Mouse (Mus musculus) gastrocnemius, postnatal 4 days (tissue): ENCODE measurements around the gene Zfp276. TPM values are rescaled to one million over a fixed set of nuclear protein-coding genes. Genes with fewer than 3 reads are reported as not detected.
"Not testable (repeated sequence)": the region's sequence is repeated elsewhere in the genome, so short reads cannot be mapped to it uniquely, and the experiment has no call there.

Experiments
- DNase-seq, 2 experiments: peaks; one replicate each; pipeline ENCODE4 v3.0.0; 2021 to 2022; ENCODE audit warnings: low spot score in 2 of 2, mixed read lengths in 2 of 2
- long read RNA-seq, 2 experiments: library from polyadenylated mRNA; stranded (forward); transcript quantifications; one replicate each; pipeline ENCODE4 v2.0.0; 2021
- total RNA-seq, 2 experiments: library from RNA; stranded (reverse); gene quantifications; 2 replicates each; pipeline ENCODE4 v1.2.3; 2021

Zfp276 gene
- 10 to 100 TPM; 14.9 to 17.5 TPM for total RNA-seq
- long read RNA-seq, experiment 1, partial matches to known transcripts = 2 of 13 reads
- long read RNA-seq, experiment 1, other reads (novel, unspliced or antisense) = 11 of 13 reads
- long read RNA-seq, experiment 2, full-length matches to known transcripts = 2 of 13 reads
- long read RNA-seq, experiment 2, partial matches to known transcripts = 0 of 13 reads
- long read RNA-seq, experiment 2, other reads (novel, unspliced or antisense) = 11 of 13 reads

DNA sequence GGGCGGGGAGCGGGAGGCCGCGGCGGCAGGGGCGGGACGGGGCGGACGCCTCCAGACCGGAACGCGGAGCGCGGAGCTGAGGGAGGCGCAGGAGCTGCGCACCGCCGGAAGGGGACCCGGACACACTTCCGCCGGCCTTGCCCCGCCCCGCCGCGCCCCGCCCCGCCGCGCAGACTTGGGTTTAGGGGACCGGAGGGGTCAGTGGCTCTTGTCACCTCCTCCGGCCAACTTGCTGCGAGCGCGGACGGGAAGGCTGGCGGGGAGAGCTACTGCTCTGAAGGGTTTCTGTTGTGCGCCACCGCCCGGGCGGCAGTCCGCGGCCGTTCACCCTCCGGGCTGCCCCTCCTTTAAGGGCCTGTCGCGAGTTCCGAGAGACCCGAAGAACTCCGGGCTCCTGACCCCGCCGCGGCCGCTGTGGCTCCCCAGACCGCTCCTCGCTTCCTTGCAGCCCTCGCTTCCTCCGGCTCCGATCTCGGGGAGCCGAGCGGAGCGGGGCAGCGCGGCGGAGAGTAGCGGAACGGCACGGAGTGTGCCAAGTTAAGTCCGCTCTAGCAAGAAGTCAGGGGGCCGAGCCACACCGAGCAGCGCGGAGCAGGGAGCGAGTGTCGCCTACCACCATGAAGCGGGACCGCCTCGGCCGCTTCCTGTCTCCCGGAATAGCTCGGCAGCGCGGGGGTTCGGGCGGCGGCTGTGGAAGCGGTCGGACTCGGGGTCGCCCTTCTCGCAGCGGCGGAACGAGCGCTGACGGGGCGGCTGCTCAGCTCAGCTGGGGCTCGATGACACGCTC lies at the start of gene Zfp276, which contains the start of gene Vps9d1:
Gene Zfp276, plus strand, starts transcription at position 97 of the 787 bp plus-strand sequence.
Gene Vps9d1, minus strand, starts transcription at position 250 of the 787 bp plus-strand sequence.
- peak; percentile 84 to 90 for DNase-seq

- DNase-seq = no peak
Observed at GRCm38 (mm10) chr8:123211876-123212275, 42.1 kb upstream of the Zfp276 start.

DNA sequence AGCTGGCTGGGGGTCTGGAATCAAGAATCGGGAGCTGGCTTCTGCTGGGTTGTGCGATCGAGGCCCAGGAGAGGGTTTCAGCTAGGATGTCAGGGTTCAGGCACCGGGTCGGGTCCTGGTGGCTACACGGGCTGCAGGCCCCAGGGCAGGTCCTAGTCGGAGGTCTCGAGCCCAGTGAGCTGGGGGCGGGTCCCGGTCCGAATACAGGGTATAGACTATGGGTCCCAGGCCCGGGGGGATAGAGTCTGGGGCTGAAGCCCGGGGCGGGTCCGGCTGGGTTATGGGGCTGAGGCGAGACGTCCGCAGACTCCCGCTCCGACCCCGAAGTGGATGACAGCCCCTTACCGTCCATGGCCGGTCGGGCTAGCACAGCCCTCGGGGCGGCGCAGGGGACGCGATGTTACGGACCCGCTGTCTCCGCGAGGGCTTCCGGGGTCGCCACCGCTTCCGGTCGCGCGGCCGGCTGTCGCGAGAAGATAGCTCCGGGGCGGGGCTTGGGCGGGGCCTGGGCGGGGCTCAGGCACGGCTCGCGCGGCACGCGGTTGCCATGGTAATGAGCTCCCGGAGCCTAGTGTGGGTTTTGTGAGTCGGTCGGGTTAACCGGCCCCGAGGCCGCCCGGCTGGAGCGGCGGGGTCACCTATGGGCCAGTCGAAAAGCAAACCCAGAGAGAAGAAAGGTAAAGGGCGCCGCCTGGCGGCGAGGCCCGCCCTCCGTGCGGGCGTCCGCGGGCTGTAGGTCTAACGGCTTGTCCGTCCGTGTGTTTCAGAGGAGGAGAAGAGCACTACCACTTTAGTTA lies 41.5 kb upstream of the Zfp276 start, which contains the start of the genes Chmp1a and Spata33:
Gene Chmp1a, minus strand, starts transcription at position 443 of the 797 bp plus-strand sequence.
Gene Spata33, plus strand, starts transcription at position 512 of the 797 bp plus-strand sequence.
- DNase-seq = peak; percentile 78 to 91

DNA sequence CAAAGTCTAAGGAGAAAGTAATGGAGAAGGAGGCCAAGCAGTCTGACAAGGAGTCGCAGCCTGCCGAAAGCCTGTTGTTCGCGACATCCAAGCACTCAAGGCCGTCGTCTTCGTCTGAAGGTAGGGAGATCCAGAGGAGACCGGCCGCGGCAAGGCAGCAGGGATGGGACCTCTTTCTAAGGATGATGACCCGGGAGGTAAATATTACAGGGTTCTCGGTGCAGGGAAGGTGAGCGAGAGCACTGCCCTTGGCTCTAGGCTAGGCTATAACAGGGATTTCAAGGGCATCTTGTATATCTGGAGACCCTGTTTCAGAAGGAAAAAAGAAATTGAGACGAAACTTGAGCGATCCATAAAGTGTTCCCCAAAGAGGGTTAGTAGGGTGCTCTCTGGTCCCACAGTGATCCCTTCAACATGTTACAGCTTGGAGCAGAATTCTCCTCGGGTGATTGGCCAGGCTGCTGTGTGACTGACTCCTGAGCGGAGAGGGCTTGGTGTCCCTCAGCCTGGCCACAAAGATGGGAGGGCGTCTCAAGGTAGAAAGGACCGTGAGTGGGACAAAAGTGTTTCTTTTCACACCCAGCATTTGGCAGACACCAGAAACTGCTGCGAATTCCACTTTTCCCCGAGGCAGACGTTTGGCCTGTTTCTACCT lies 40.8 kb upstream of the Zfp276 start:
- no peak for DNase-seq

- DNase-seq = no peak
Observed at GRCm38 (mm10) chr8:123215430-123215829, 38.6 kb upstream of the Zfp276 start.

DNA sequence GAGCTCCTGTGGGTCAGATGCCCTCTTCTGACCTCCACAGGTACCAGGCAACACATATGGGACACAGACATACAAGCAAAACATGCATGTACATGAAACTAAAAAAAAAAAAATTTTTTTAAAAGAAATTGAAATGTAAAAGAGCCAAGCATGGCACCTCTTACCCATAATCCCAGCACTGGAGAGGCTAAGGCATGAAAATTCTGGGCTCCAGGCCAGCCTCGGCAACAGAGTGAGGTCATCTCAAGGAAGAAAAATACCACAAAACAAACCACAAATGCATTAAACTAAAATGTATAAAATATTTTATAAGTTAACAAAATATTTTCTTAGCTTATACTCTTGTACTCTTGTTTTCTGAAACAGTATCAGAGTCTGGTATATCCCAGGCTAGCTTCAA lies 33.1 kb upstream of the Zfp276 start:
- DNase-seq = no peak

GRCm38 (mm10) chr8:123224278-123225266 lies 29.4 kb upstream of the Zfp276 start, which contains the start of gene Cdk10:
Gene Cdk10, plus strand, starts transcription at chr8:123224842.
- peak; percentile 87 to 92 for DNase-seq

GRCm38 (mm10) chr8:123228416-123228815 lies 25.6 kb upstream of the Zfp276 start:
- no peak for DNase-seq

DNA sequence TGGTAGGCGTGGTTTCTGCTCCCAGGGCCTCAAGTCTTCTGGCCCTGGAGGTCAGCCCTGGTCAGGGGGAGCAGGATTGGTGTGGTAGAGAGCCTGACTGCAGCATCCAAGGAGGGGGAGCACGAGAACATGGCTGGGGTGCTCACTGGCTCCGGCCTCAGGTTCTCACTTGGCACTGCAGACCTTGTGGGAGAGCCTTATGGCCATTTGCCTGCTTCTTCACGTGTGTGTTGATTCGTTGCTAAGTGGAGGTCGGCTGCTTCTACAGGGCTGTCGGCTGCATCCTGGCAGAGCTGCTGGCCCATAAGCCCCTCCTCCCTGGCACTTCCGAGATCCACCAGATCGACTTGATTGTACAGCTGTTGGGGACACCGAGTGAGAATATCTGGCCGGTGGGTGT lies 23.7 kb upstream of the Zfp276 start:
- not testable (repeated sequence) for DNase-seq

- DNase-seq = no peak
Observed at GRCm38 (mm10) chr8:123231742-123232141, 22.3 kb upstream of the Zfp276 start.

- no peak for DNase-seq
Observed at GRCm38 (mm10) chr8:123232553-123232952, 21.4 kb upstream of the Zfp276 start.

DNA sequence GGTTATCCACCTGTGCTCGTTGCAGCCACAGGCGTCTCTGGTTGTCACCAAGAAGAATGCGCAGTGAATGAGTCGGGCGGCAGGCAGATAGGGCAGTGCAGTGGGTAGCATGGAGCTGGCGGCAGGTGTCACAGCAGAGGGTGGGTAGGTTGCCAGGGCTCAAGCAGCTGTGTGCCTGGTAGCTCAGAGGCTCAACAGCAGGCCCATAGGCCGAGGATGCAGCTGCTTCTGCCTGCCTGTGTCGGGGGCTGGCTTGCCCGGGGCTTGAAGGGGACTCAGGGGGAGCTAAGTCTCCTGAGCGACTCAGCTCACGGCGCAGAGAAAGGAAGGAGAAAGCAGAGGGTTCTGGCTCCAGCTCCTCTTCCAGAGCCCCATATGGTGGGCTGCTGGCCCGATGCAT lies 20.7 kb upstream of the Zfp276 start:
- peak in 1 of 2 experiments; percentile 60 for DNase-seq

DNA sequence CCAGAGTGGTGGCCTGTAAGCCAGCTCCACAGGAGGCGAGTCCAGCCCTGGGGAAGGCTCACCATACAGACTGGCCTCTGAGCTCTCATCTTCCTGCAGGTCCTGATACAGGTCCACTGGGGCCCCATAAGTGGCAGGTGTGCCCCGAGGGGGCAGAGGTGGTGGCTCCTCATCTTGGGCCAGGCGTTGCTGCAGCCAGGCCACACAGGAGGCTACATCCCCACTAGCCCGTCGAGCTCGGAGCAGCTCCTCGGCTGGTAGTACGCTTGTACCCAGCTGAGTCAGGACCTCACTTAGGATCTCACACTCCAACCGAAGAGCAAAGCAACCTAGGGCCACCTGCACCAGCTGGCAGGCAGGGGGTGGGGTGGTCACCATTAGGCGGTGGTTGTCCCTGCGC lies 20.2 kb upstream of the Zfp276 start:
- no peak for DNase-seq

- no peak for DNase-seq
Observed at GRCm38 (mm10) chr8:123234918-123235519, 19.0 kb upstream of the Zfp276 start.

- DNase-seq = peak; percentile 51 to 74
Observed at GRCm38 (mm10) chr8:123235520-123236497, 18.2 kb upstream of the Zfp276 start, which contains the start of gene Spata2l. Gene Spata2l, minus strand, starts transcription at chr8:123236233.

DNA sequence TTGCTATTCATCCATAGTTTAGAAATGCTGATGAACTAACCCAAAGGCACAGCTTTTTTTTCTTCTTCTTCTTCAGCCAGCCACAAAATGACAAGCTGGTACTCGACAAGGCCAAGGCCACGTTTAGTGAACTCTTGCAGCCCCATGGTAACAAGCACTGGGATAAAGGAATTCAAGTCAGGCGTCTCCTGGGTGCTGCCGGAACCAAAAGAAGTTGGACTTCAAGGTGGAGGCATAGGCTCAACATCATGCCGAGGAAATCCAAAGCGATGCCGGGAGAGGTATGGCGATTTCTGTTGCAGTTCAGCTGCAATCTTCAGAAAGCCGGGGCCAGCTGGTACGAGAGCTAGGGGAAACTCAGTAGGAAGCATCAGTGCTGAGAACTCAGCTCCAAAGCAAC lies 14.6 kb upstream of the Zfp276 start:
- no peak for DNase-seq

DNA sequence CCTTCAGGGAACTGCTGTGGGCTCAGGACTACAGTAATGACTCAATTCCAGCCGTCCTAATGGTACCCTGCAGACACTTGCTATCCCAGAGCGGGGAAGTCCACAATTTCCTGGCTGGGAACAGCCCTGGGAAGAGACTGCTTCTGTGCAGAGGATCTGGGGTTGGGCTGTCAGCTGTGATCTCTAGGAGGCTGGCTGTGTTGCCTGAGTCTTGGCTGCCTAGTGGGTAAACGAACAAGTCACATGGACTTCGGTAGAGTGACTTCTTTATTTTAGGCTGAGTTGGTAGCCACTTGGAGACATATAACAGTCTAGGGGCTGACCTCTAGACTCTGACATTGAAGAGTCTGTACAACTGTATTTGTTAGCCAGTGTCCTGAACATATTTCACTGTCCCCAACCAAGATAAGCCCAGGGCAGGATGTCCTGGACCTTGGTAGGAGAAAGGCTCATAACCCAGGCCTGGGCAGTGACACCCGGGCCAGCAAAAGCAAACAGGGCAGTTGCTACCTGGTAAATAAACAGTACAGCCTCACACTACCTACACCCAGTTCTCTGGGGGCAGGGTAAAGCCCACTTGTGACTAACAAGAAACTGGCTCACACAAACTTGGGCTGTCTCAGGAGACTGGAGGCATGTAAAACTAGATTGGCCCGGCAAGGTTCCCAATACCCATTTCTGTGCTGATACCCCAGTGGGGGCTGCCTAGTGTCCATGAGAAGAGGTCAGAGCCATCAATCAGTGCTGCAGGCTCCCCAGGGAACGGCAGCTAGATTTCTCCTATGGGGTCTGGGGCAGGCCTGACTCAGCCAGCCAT lies 11.7 kb upstream of the Zfp276 start:
- no peak for DNase-seq
